Mouse (Mus musculus) intestine, embryonic 16.5 days (tissue): ENCODE data around the gene Synpo2. TPM values are rescaled to one million over a fixed set of nuclear protein-coding genes. Genes with fewer than 3 reads are reported as not detected.

Experiments used
- ATAC-seq: fragments of 200-750 bp; cut with Nextera tagmentation; 2 replicates; pipeline ENCODE4 v1.8.0; 2017; ENCODE audit warnings: moderate TSS enrichment, moderate library complexity
- H3K27ac ChIP-seq: fragments of 300-500 bp; sonication (generic); 2 replicates; pipeline ENCODE4 v1.5.1; 2014; ENCODE audit warnings: mild to moderate bottlenecking, low read length
- H3K27me3 ChIP-seq: fragments of 300-500 bp; sonication (generic); replicated peaks from 2 replicates; pipeline ENCODE4 v1.6.1; 2014; ENCODE audit warnings: low read length, control low read depth, mixed read lengths; ENCODE audit not compliant: control insufficient read depth, insufficient read depth
- H3K36me3 ChIP-seq: fragments of 300-500 bp; sonication (generic); 2 replicates; pipeline ENCODE4 v1.6.1; 2014; ENCODE audit warnings: low read length, control low read depth; ENCODE audit not compliant: control insufficient read depth, insufficient read depth
- H3K4me1 ChIP-seq: fragments of 300-500 bp; sonication (generic); 2 replicates; pipeline ENCODE4 v1.6.1; 2014; ENCODE audit warnings: low read length, control low read depth, mixed read lengths; ENCODE audit not compliant: control insufficient read depth, insufficient read depth
- H3K4me2 ChIP-seq: fragments of 300-500 bp; sonication (generic); 2 replicates; pipeline ENCODE4 v1.6.1; 2014; ENCODE audit warnings: low read depth, low read length, control low read depth
- H3K4me3 ChIP-seq: fragments of 300-500 bp; sonication (generic); 2 replicates; pipeline ENCODE4 v1.5.1; 2014; ENCODE audit warnings: mild to moderate bottlenecking, low read length
- H3K9ac ChIP-seq: fragments of 300-500 bp; sonication (generic); 2 replicates; pipeline ENCODE4 v1.6.1; 2014; ENCODE audit warnings: low read depth, low read length
- H3K9me3 ChIP-seq: fragments of 300-500 bp; sonication (generic); 2 replicates; pipeline ENCODE4 v1.6.1; 2016; ENCODE audit warnings: low read length, control low read depth; ENCODE audit not compliant: control insufficient read depth
- WGBS: fragments of 180-500 bp; shearing (Covaris S2); extraction: QIAGEN DNeasy Blood & Tissue Kit; methylation state at CpG from one replicate; pipeline ENCODE4 v1.1.7; 2014; 5-methylcytosine and 5-hydroxymethylcytosine counted together
- polyA plus RNA-seq: library from polyadenylated mRNA; unstranded; fragments of >200 nt; fragmentation: Nextera tagmentation; extraction: Ambion mirVana; gene quantifications from 2 replicates; pipeline ENCODE4 v1.2.1, GENCODE M21; 2015

Gene Synpo2
- polyA plus RNA-seq, 1 experiment from 2014 or later = 29.5 TPM

GRCm38 (mm10) chr3:123122151-123123030, 113.6 kb downstream of the Synpo2 start:
- Histone ChIP-seq H3K4me3 (no peak overlapping the region), H3K27me3 (no peaks in the 10 kb centered on the region), H3K27ac (peak overlapping the region; percentile 58), H3K4me2 (no peak overlapping the region), H3K36me3 (no peaks in the 10 kb centered on the region), H3K9me3 (no peaks in the 10 kb centered on the region), H3K4me1 (peaks cover 10% of the 10 kb centered on the region), H3K9ac (no peak overlapping the region)
- peak; percentile 56 for ATAC-seq
- 60% methylated on average over 21 of the region's 21 CpGs for WGBS

GRCm38 (mm10) chr3:123116903-123117302, 119.0 kb downstream of the Synpo2 start:
- Histone ChIP-seq H3K27me3 (no peaks in the 10 kb centered on the region), H3K4me1 (peaks cover 11% of the 10 kb centered on the region; the same call in 1 of the 2 replicates), H3K36me3 (0 out of 2 replicates have a peak, but pooled peaks cover 4% of the 10 kb centered on the region), H3K4me3 (peak overlapping the region; percentile 2; the same call in 1 of the 2 replicates), H3K4me2 (peak overlapping the region; percentile 35; the same call in 1 of the 2 replicates), H3K9ac (peak overlapping the region; percentile 25; the same call in 1 of the 2 replicates), H3K27ac (peak overlapping the region; percentile 38; the same call in 1 of the 2 replicates), H3K9me3 (no peaks in the 10 kb centered on the region)
- 35% methylated on average over 16 of the region's 16 CpGs for WGBS
- peak; percentile 52 for ATAC-seq

GRCm38 (mm10) chr3:123115770-123116527, 120.0 kb downstream of the Synpo2 start:
- Histone ChIP-seq H3K9ac (peak overlapping the region; percentile 34; the same call in 1 of the 2 replicates), H3K4me3 (peak overlapping the region; percentile 19), H3K36me3 (0 out of 2 replicates have a peak, but pooled peaks cover 4% of the 10 kb centered on the region), H3K4me2 (peak overlapping the region; percentile 45), H3K4me1 (peaks cover 7% of the 10 kb centered on the region; the same call in 1 of the 2 replicates), H3K27me3 (no peaks in the 10 kb centered on the region), H3K27ac (peak overlapping the region; percentile 15; the same call in 1 of the 2 replicates), H3K9me3 (no peaks in the 10 kb centered on the region)
- peak; percentile 65 for ATAC-seq
- 28% methylated on average over 15 of the region's 15 CpGs for WGBS

GRCm38 (mm10) chr3:123114001-123114635, 121.8 kb downstream of the Synpo2 start:
- no peaks in the 10 kb centered on the region for H3K9me3 ChIP-seq
- no peak for ATAC-seq

GRCm38 (mm10) chr3:123112781-123113180, 123.2 kb downstream of the Synpo2 start:
- no peak for ATAC-seq
- WGBS = 83% methylated on average over 11 of the region's 11 CpGs
- Histone ChIP-seq H3K4me1 (peaks cover 13% of the 10 kb centered on the region), H3K9ac (no peak overlapping the region), H3K4me2 (no peak overlapping the region), H3K4me3 (no peak overlapping the region), H3K9me3 (no peaks in the 10 kb centered on the region), H3K27me3 (no peaks in the 10 kb centered on the region), H3K27ac (no peak overlapping the region), H3K36me3 (0 out of 2 replicates have a peak, but pooled peaks cover 4% of the 10 kb centered on the region)

More at GRCm38 (mm10) chr3:123114001-123114635, 121.8 kb downstream of the Synpo2 start:
- Histone ChIP-seq H3K27ac (no peak overlapping the region), H3K4me1 (peaks cover 6% of the 10 kb centered on the region; the same call in 1 of the 2 replicates), H3K27me3 (no peaks in the 10 kb centered on the region), H3K36me3 (0 out of 2 replicates have a peak, but pooled peaks cover 4% of the 10 kb centered on the region), H3K4me3 (no peak overlapping the region), H3K4me2 (no peak overlapping the region), H3K9ac (no peak overlapping the region)
- WGBS = 93% methylated on average over 21 of the region's 21 CpGs

GRCm38 (mm10) chr3:123111071-123111711, 124.8 kb downstream of the Synpo2 start:
- Histone ChIP-seq H3K27ac (no peak overlapping the region), H3K4me2 (no peak overlapping the region), H3K27me3 (no peaks in the 10 kb centered on the region), H3K36me3 (0 out of 2 replicates have a peak, but pooled peaks cover 4% of the 10 kb centered on the region), H3K4me3 (no peak overlapping the region), H3K4me1 (peaks cover 17% of the 10 kb centered on the region), H3K9me3 (no peaks in the 10 kb centered on the region), H3K9ac (no peak overlapping the region)
- 80% methylated on average over 10 of the region's 10 CpGs for WGBS
- ATAC-seq = no peak

- 0 out of 2 replicates have a peak, but pooled peaks cover 3% of the 10 kb centered on the region for H3K36me3 ChIP-seq
- no peaks in the 10 kb centered on the region for H3K9me3 ChIP-seq
- H3K27ac ChIP-seq = 0 out of 2 replicates have a peak overlapping the region, but pooled peaks have one; percentile 42
- H3K4me3 ChIP-seq = no peak overlapping the region
- no peak overlapping the region for H3K9ac ChIP-seq
- no peaks in the 10 kb centered on the region for H3K27me3 ChIP-seq
- peaks cover 12% of the 10 kb centered on the region; the same call in 1 of the 2 replicates for H3K4me1 ChIP-seq
- H3K4me2 ChIP-seq = no peak overlapping the region
- 0 out of 2 replicates have a peak, but pooled peaks have one; percentile 24 for ATAC-seq
- 41% methylated on average over 14 of the region's 14 CpGs for WGBS
Observed at GRCm38 (mm10) chr3:123107830-123108549, 128.0 kb downstream of the Synpo2 start.

GRCm38 (mm10) chr3:123104325-123104724, 131.6 kb downstream of the Synpo2 start:
- Histone ChIP-seq H3K27ac (no peak overlapping the region), H3K4me3 (no peak overlapping the region), H3K4me2 (no peak overlapping the region), H3K9ac (no peak overlapping the region), H3K4me1 (peaks cover 12% of the 10 kb centered on the region; the same call in 1 of the 2 replicates), H3K27me3 (no peaks in the 10 kb centered on the region), H3K36me3 (no peaks in the 10 kb centered on the region), H3K9me3 (no peaks in the 10 kb centered on the region)
- WGBS = 81% methylated on average over 6 of the region's 6 CpGs
- ATAC-seq = no peak
